ENCODE assay signal across 8 mouse cellular contexts in the genomic region with DNA sequence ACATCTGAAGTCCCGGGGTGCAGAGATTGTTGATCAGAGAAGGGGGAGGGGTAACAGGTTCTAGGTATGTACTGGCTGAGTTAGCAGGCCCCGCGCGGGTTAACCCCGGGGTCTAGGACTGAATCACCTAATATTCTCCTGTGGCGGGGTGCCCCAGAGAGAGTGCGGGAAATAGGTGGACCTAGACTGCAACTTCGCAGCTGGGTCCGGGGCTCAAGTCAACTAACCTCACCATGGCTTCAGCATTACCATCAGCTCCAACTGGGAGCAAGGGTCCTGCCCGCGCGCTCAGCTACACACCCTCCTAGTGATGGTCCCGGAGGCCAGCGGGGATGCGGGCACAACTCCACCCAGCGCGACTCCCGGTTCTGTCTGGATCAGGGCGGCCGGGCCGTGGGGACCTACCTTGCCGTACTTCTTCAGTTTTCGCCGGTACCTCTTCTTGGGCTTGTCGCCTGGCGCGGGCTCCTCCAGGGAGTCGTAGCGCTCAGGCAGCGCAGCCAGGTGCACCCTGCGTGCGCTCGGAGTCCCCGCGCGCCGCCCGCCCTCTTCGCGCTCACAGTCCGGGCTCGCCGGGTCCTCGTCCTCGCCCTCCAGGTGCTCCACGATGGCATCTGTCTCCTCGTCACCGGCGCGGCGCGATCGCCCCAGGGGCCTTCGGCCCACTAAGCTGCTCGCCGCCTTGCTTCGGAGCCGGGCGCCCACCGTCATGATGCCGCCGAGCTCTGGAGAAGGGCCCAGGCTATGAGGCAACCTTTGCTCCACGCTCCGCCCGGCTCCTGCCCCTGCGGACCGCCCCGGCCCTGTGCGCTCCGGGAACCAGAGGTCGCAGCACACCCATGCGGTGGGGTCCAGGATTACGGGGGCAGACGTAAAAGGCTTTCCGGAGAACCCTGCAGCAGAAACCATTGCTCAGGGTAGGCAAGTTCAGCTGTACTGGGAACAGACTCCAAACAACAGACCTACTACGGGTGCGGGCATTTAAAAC. TPM values are rescaled to one million over a fixed set of nuclear protein-coding genes. Genes with fewer than 3 reads are reported as not detected.
DNase-seq lines count a peak whose midpoint lies in the region; ATAC-seq lines count a peak whose summit lies in the region.

TSS of gene C130074G19Rik (minus strand) at position 938 of the 988 bp plus-strand sequence.

- H3K4me2 ChIP-seq in intestine, embryonic 14.5 days (ENCODE audit: low read length): peak within 1 kb of the TSS; percentile 82
- H3K4me2 ChIP-seq in limb, embryonic 13.5 days (replicated peaks): peak within 1 kb of the TSS; percentile 90
- peak within 1 kb of the TSS; percentile 72 for H3K4me2 ChIP-seq in midbrain, embryonic 11.5 days

- H3K27me3 ChIP-seq in intestine, embryonic 14.5 days (replicated peaks; ENCODE audit: control insufficient read depth, insufficient read depth, low read length): peaks cover 38% of the 10 kb centered on the region
- peaks cover 49% of the 10 kb centered on the region for H3K27me3 ChIP-seq in limb, embryonic 13.5 days
- peaks cover 28% of the 10 kb centered on the region for H3K27me3 ChIP-seq in midbrain, embryonic 11.5 days (ENCODE audit: control insufficient read depth, insufficient read depth, low read length)

- H3K36me3 ChIP-seq in intestine, embryonic 14.5 days (ENCODE audit: control insufficient read depth, insufficient read depth, low read length): no peaks in the 10 kb centered on the region
- no peaks in the 10 kb centered on the region for H3K36me3 ChIP-seq in limb, embryonic 13.5 days
- no peaks in the 10 kb centered on the region for H3K36me3 ChIP-seq in midbrain, embryonic 11.5 days (ENCODE audit: control insufficient read depth, insufficient read depth, low read length)

- DNase-seq in adrenal gland, adult 2 months: peak; percentile 85
- DNase-seq in embryo, embryonic 11.5 days (ENCODE audit: low read depth, low spot score): peak; percentile 13
- no peak for DNase-seq in gonadal fat pad, adult 2 months (ENCODE audit: low read depth)
- DNase-seq in intestine, embryonic 14.5 days (ENCODE audit: low spot score): peak; percentile 77
- peak; percentile 92 for DNase-seq in midbrain, embryonic 11.5 days (ENCODE audit: low spot score, missing footprints)
- peak; percentile 19 for DNase-seq in thymus, postnatal 0 days (ENCODE audit: low spot score)
- DNase-seq in MN1 (ENCODE audit: low spot score): no peak

- H3K9me3 ChIP-seq in intestine, embryonic 14.5 days (ENCODE audit: control insufficient read depth, low read length): no peaks in the 10 kb centered on the region
- H3K9me3 ChIP-seq in limb, embryonic 13.5 days: no peaks in the 10 kb centered on the region
- no peaks in the 10 kb centered on the region for H3K9me3 ChIP-seq in midbrain, embryonic 11.5 days (ENCODE audit: control insufficient read depth, low read length)

- peak; percentile 92 for ATAC-seq in intestine, embryonic 14.5 days (replicated peaks; ENCODE audit: low FRiP score, low TSS enrichment, low read depth)
- ATAC-seq in limb, embryonic 13.5 days (ENCODE audit: low FRiP score, low read depth): peak; percentile 69
- peak; percentile 73 for ATAC-seq in midbrain, embryonic 11.5 days (ENCODE audit: low FRiP score)

- 0 out of 2 replicates have a peak, but pooled peaks cover 2% of the 10 kb centered on the region for H3K4me1 ChIP-seq in intestine, embryonic 14.5 days (replicated peaks; ENCODE audit: control insufficient read depth, insufficient read depth, low read length)
- peaks cover 18% of the 10 kb centered on the region for H3K4me1 ChIP-seq in limb, embryonic 13.5 days
- peaks cover 3% of the 10 kb centered on the region for H3K4me1 ChIP-seq in midbrain, embryonic 11.5 days (ENCODE audit: control insufficient read depth, insufficient read depth, low read length)

- peak within 1 kb of the TSS; percentile 44 for H3K9ac ChIP-seq in intestine, embryonic 14.5 days (ENCODE audit: low read length)
- peak within 1 kb of the TSS; percentile 65 for H3K9ac ChIP-seq in limb, embryonic 13.5 days
- peak within 1 kb of the TSS; percentile 42; the same call in 1 of the 2 replicates for H3K9ac ChIP-seq in midbrain, embryonic 11.5 days (ENCODE audit: low read length)

- H3K4me3 ChIP-seq in intestine, embryonic 14.5 days (ENCODE audit: low read depth, low read length): peak within 1 kb of the TSS; percentile 49
- peak within 1 kb of the TSS; percentile 55 for H3K4me3 ChIP-seq in limb, embryonic 13.5 days
- peak within 1 kb of the TSS; percentile 39 for H3K4me3 ChIP-seq in midbrain, embryonic 11.5 days (ENCODE audit: low read depth, low read length)

- 2% methylated on average over 77 of the region's 77 CpGs for WGBS in intestine, embryonic 14.5 days
- WGBS in limb, embryonic 13.5 days: 2% methylated on average over 77 of the region's 77 CpGs
- WGBS in midbrain, embryonic 11.5 days: 3% methylated on average over 77 of the region's 77 CpGs

- H3K27ac ChIP-seq in intestine, embryonic 14.5 days (ENCODE audit: low read depth): no peak within 1 kb of the TSS
- H3K27ac ChIP-seq in limb, embryonic 13.5 days: no peak within 1 kb of the TSS
- no peak within 1 kb of the TSS for H3K27ac ChIP-seq in midbrain, embryonic 11.5 days (ENCODE audit: low read depth, low read length)

RNA-seq across cellular contexts. Expression of gene C130074G19Rik, which starts in this region (rescaled TPM):
- 10 to 100 TPM; 26.9 to 43.6 TPM for total RNA-seq in adrenal gland, adult 2 months (2021)
- 8.9 and 9.8 TPM in 2 replicates for polyA plus RNA-seq in adrenal gland, adult 2 months (2012; rRNA removed)
- polyA plus RNA-seq in gonadal fat pad, adult 2 months (2012; rRNA removed): 44.2 and 57.8 TPM in 2 replicates
- polyA plus RNA-seq in intestine, embryonic 14.5 days (2014; fragmentation: Nextera tagmentation; extraction: Ambion mirVana): 2.1 and 2.4 TPM in 2 replicates
- polyA plus RNA-seq in limb, embryonic 13.5 days (2015; fragmentation: Nextera tagmentation; extraction: Ambion mirVana): 1.1 and 1.6 TPM in 2 replicates
- 0.50 and 0.52 TPM in 2 replicates for polyA plus RNA-seq in midbrain, embryonic 11.5 days (2014; fragmentation: Nextera tagmentation; extraction: Ambion mirVana)
- 0.86 and 1.1 TPM in 2 replicates for polyA plus RNA-seq in thymus, postnatal 0 days (2015; fragmentation: Nextera tagmentation; extraction: Ambion mirVana)

Comparison
In these comparisons a context has a peak if more than half of its experiments do, and no peak if none do; other contexts are left out.
1. Peak in DNase-seq, ATAC-seq, H3K4me3 ChIP-seq, H3K9ac ChIP-seq and H3K4me2 ChIP-seq in midbrain, embryonic 11.5 days; RNA of the gene not detected or under 1 TPM.
2. DNase-seq: peak in adrenal gland, adult 2 months (single experiment), embryo, embryonic 11.5 days (single experiment), intestine, embryonic 14.5 days (single experiment) and thymus, postnatal 0 days (single experiment); none in gonadal fat pad, adult 2 months (single experiment) and MN1 (single experiment).
3. Peak in every context shown above with its lines, with median percentiles within 50 percentile points of each other: ATAC-seq, H3K4me2 ChIP-seq, H3K4me3 ChIP-seq and H3K9ac ChIP-seq.